Comparison of ENCODE assay signal across 9 mouse cellular contexts in genomic region chr10:43372315-43372714, GRCm38 (mm10).
DNase-seq lines count a peak whose midpoint lies in the region; ATAC-seq lines count a peak whose summit lies in the region.
"Had no signal": no experiment of that assay in that cellular context is flagged by ENCODE, and none has a peak within 500 bp of the region (broad histone marks: within the 10 kb centered on the region; RNA-seq: fewer than 3 reads in every experiment).

No protein-coding gene starts in this region.

- no peak overlapping the region for H3K4me2 ChIP-seq in kidney, embryonic 14.5 days (replicated peaks; ENCODE audit: low read depth, low read length)
- H3K4me2 ChIP-seq: neural tube, embryonic 12.5 days had no signal

- DNase-seq in CD4-positive, CD25-positive, alpha-beta regulatory T cell, adult 2 months (ENCODE audit: low read depth, low spot score), result peak; percentile 8
- peak; percentile 76 for DNase-seq in MN1 (ENCODE audit: low spot score)
- peak; percentile 35 for DNase-seq in gastrocnemius, postnatal 10 days
- peak; percentile 4 for DNase-seq in spleen, adult 12 weeks (ENCODE audit: low spot score)
- no peak for DNase-seq in right cerebral cortex, postnatal 36 days (ENCODE audit: low spot score in 2 of 2)
- no peak for DNase-seq in ovary, postnatal 14 days (ENCODE audit: low spot score)

- H3K4me1 ChIP-seq in kidney, embryonic 14.5 days (ENCODE audit: control insufficient read depth, insufficient read depth, low read length), result no peaks in the 10 kb centered on the region
- H3K4me1 ChIP-seq: neural tube, embryonic 12.5 days had no signal

- H3K27me3 ChIP-seq in kidney, embryonic 14.5 days (ENCODE audit: control insufficient read depth, insufficient read depth, low read length), result no peaks in the 10 kb centered on the region
- H3K27me3 ChIP-seq: neural tube, embryonic 12.5 days had no signal

- no peak overlapping the region for H3K27ac ChIP-seq in kidney, embryonic 14.5 days (ENCODE audit: low read depth, low read length)
- H3K27ac ChIP-seq: neural tube, embryonic 12.5 days had no signal

- no peak overlapping the region for H3K4me3 ChIP-seq in kidney, embryonic 14.5 days (ENCODE audit: low read length)
- H3K4me3 ChIP-seq: neural tube, embryonic 12.5 days had no signal

- 57% methylated on average over 7 of the region's 7 CpGs for WGBS in kidney, embryonic 14.5 days

- no peaks in the 10 kb centered on the region for H3K9me3 ChIP-seq in kidney, embryonic 14.5 days (ENCODE audit: control insufficient read depth, low read length)
- H3K9me3 ChIP-seq: neural tube, embryonic 12.5 days had no signal

- ATAC-seq in CD4-positive, CD25-positive, alpha-beta regulatory T cell, adult 4 months, result no peak
- ATAC-seq in kidney, embryonic 14.5 days (ENCODE audit: low FRiP score, low TSS enrichment), result 0 out of 2 replicates have a peak, but pooled peaks have one; percentile 24

- H3K36me3 ChIP-seq in kidney, embryonic 14.5 days (ENCODE audit: control insufficient read depth, insufficient read depth, low read length), result no peaks in the 10 kb centered on the region
- H3K36me3 ChIP-seq: neural tube, embryonic 12.5 days had no signal

- H3K9ac ChIP-seq in kidney, embryonic 14.5 days (ENCODE audit: low read depth, low read length), result no peak overlapping the region
- H3K9ac ChIP-seq: neural tube, embryonic 12.5 days had no signal

Comparison
In these comparisons a context has a peak if more than half of its experiments do, and no peak if none do; other contexts are left out.
1. DNase-seq: peak in CD4-positive, CD25-positive, alpha-beta regulatory T cell, adult 2 months (single experiment), MN1 (single experiment), gastrocnemius, postnatal 10 days (single experiment) and spleen, adult 12 weeks (single experiment); none in right cerebral cortex, postnatal 36 days (0 of 2) and ovary, postnatal 14 days (single experiment).